Comparison of ENCODE assay signal across 15 mouse cellular contexts in the genomic region with DNA sequence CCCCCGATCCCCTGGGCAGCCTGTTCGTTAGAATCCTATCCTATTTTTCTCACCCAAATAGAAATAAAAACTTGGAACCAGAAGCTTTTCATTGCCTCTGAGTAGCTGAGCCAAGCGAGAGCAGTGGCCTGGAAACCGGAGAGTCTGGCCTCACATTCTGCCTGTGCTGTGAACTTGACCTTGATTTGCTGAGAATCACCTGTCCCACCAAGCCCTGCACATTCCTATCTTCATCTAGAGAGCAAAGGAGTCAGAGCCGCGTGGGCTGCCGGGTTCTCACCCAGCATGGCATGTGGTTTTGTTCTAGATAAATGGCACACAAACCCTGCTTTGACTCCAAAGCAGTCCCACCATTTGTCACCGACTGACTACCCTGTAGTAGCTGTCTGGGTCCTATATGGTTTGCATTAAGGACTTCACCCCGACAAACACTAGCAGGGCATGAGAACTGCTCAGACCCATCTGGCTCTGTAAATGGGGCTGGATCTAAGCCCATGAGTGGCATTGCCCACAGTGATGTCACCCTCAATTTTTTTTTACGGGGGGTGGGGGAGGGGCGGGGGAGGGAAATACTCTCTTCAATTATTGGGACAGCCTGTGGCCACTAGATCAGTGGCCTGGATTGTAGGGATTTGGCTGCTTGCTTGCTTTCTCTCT. TPM values are rescaled to one million over a fixed set of nuclear protein-coding genes. Genes with fewer than 3 reads are reported as not detected.
A peak's percentile ranks its signal among the peaks of the same experiment; 100 is the strongest.
DNase-seq lines count a peak whose midpoint lies in the region; ATAC-seq and TF ChIP-seq lines count a peak whose summit lies in the region.
"Had no signal": no experiment of that assay in that cellular context is flagged by ENCODE, and none has a peak within 500 bp of the region (broad histone marks: within the 10 kb centered on the region; RNA-seq: fewer than 3 reads in every experiment).

No protein-coding gene starts in this region.

- peaks cover 8% of the 10 kb centered on the region; the same call in 1 of the 2 replicates for H3K4me1 ChIP-seq in forebrain, embryonic 12.5 days
- H3K4me1 ChIP-seq in forebrain, embryonic 11.5 days (replicated peaks; ENCODE audit: control insufficient read depth, insufficient read depth, low read length) = no peaks in the 10 kb centered on the region
- peaks cover 5% of the 10 kb centered on the region; the same call in 1 of the 2 replicates for H3K4me1 ChIP-seq in forebrain, embryonic 16.5 days (replicated peaks; ENCODE audit: control insufficient read depth, insufficient read depth, low read length)
- H3K4me1 ChIP-seq in thymus, adult 2 months (replicated peaks; ENCODE audit: control insufficient read depth, insufficient read depth, low read length) = no peaks in the 10 kb centered on the region

- no peak for TF ChIP-seq CTCF in thymus, adult 2 months (IDR thresholded peaks at IDR 0.05; ENCODE audit: borderline replicate concordance, control insufficient read depth, extremely low read depth, insufficient read depth, low read length, poor library complexity)

- H3K4me2 ChIP-seq in forebrain, embryonic 12.5 days = no peak overlapping the region
- H3K4me2 ChIP-seq in forebrain, embryonic 11.5 days (ENCODE audit: low read depth, low read length, severe bottlenecking) = no peak overlapping the region
- H3K4me2 ChIP-seq in forebrain, embryonic 16.5 days (ENCODE audit: low read length) = no peak overlapping the region

- DNase-seq in forebrain, embryonic 11.5 days (ENCODE audit: low spot score) = no peak
- peak; percentile 92 for DNase-seq in Muller cell, postnatal 12 days (ENCODE audit: inconsistent ontology term)
- peak; percentile 25 for DNase-seq in cerebellum, adult 9-11 months
- DNase-seq in thymus, adult 2 months = no peak
- no peak for DNase-seq in lung, postnatal 25 days (ENCODE audit: low spot score)
- no peak for DNase-seq in kidney, postnatal 14 days
- DNase-seq: adrenal gland, postnatal 25 days; gastrocnemius, postnatal 14 days had no signal

- H3K4me3 ChIP-seq in forebrain, embryonic 12.5 days (replicated peaks) = no peak overlapping the region
- no peak overlapping the region for H3K4me3 ChIP-seq in forebrain, embryonic 11.5 days (ENCODE audit: low read depth, low read length)
- H3K4me3 ChIP-seq in forebrain, embryonic 16.5 days (replicated peaks; ENCODE audit: low read length) = no peak overlapping the region
- no peak overlapping the region for H3K4me3 ChIP-seq in thymus, adult 2 months (ENCODE audit: control insufficient read depth, insufficient read depth, low read length)
- H3K4me3 ChIP-seq: left cerebral cortex, adult 2 months had no signal

- H3K9ac ChIP-seq in forebrain, embryonic 12.5 days = no peak overlapping the region
- no peak overlapping the region for H3K9ac ChIP-seq in forebrain, embryonic 11.5 days (ENCODE audit: low read length)
- H3K9ac ChIP-seq in forebrain, embryonic 16.5 days (replicated peaks; ENCODE audit: low read depth, low read length) = no peak overlapping the region

- TF ChIP-seq POLR2A in thymus, adult 2 months (IDR thresholded peaks at IDR 0.05; ENCODE audit: control insufficient read depth, extremely low read depth, insufficient read depth, low read length, poor library complexity) = no peak

- 65% methylated on average over 11 of the region's 11 CpGs for WGBS in forebrain, embryonic 12.5 days
- WGBS in forebrain, embryonic 11.5 days = 75% methylated on average over 11 of the region's 11 CpGs
- WGBS in forebrain, embryonic 16.5 days = 33% methylated on average over 11 of the region's 11 CpGs
- 91% methylated on average over 11 of the region's 11 CpGs for WGBS in thymus, adult 2 months

- peak; percentile 53; the same call in 1 of the 2 replicates for ATAC-seq in forebrain, embryonic 12.5 days (ENCODE audit: low FRiP score)
- ATAC-seq in forebrain, embryonic 11.5 days (replicated peaks; ENCODE audit: low FRiP score) = no peak; the same call in 1 of the 2 replicates
- ATAC-seq in forebrain, embryonic 16.5 days = peak; percentile 91
- ATAC-seq: inflammation-experienced regulatory T-cells, adult 6 months had no signal

- H3K9me3 ChIP-seq in forebrain, embryonic 12.5 days = no peaks in the 10 kb centered on the region
- H3K9me3 ChIP-seq in forebrain, embryonic 11.5 days (ENCODE audit: control insufficient read depth, low read length) = no peaks in the 10 kb centered on the region
- H3K9me3 ChIP-seq in forebrain, embryonic 16.5 days (ENCODE audit: control insufficient read depth, low read length) = no peaks in the 10 kb centered on the region

- H3K27ac ChIP-seq in forebrain, embryonic 12.5 days = no peak overlapping the region
- no peak overlapping the region for H3K27ac ChIP-seq in forebrain, embryonic 11.5 days (ENCODE audit: low read depth, low read length)
- H3K27ac ChIP-seq in forebrain, embryonic 16.5 days (ENCODE audit: low read length) = peak overlapping the region; percentile 46; the same call in 1 of the 2 replicates
- no peak overlapping the region for H3K27ac ChIP-seq in thymus, adult 2 months (ENCODE audit: control insufficient read depth, insufficient read depth, low read length)
- H3K27ac ChIP-seq: left cerebral cortex, adult 2 months had no signal

- no peaks in the 10 kb centered on the region for H3K36me3 ChIP-seq in forebrain, embryonic 12.5 days (replicated peaks)
- H3K36me3 ChIP-seq in forebrain, embryonic 11.5 days (ENCODE audit: control insufficient read depth, insufficient read depth, low read length) = no peaks in the 10 kb centered on the region
- H3K36me3 ChIP-seq in forebrain, embryonic 16.5 days (ENCODE audit: control insufficient read depth, insufficient read depth) = no peaks in the 10 kb centered on the region
- no peaks in the 10 kb centered on the region for H3K36me3 ChIP-seq in thymus, adult 2 months (ENCODE audit: control insufficient read depth, insufficient read depth, low read length)

- H3K27me3 ChIP-seq in forebrain, embryonic 12.5 days = no peaks in the 10 kb centered on the region
- H3K27me3 ChIP-seq in forebrain, embryonic 11.5 days (ENCODE audit: control insufficient read depth, insufficient read depth, low read length) = no peaks in the 10 kb centered on the region
- no peaks in the 10 kb centered on the region for H3K27me3 ChIP-seq in forebrain, embryonic 16.5 days (replicated peaks; ENCODE audit: control insufficient read depth, insufficient read depth, low read length)
- H3K27me3 ChIP-seq in thymus, adult 2 months (ENCODE audit: control insufficient read depth, insufficient read depth, low read length) = no peaks in the 10 kb centered on the region

RNA-seq across cellular contexts. Expression of gene Syce1l, which starts 29.7 kb away (rescaled TPM):
- polyA plus RNA-seq in forebrain, embryonic 12.5 days (2016; fragmentation: Nextera tagmentation; extraction: Ambion mirVana) = not detected in 2 replicates
- not detected in 2 replicates for polyA plus RNA-seq in forebrain, embryonic 11.5 days (2014; fragmentation: Nextera tagmentation; extraction: Ambion mirVana)
- polyA plus RNA-seq in forebrain, embryonic 16.5 days (2015; fragmentation: Nextera tagmentation; extraction: Ambion mirVana) = 0.35 TPM in 1 of 2 replicates, not detected in the other
- not detected in 2 replicates for polyA plus RNA-seq in thymus, adult 2 months (2012; rRNA removed)
- polyA plus RNA-seq: heart, embryonic 14.5 days; inflammation-experienced regulatory T-cells, adult 6 months; liver, adult 2 months; lung, embryonic 16.5 days had no signal

RNA-seq across cellular contexts. Expression of gene Mon1b, which starts 37.3 kb away (rescaled TPM):
- 11.3 and 14.2 TPM in 2 replicates for polyA plus RNA-seq in forebrain, embryonic 12.5 days (2016; fragmentation: Nextera tagmentation; extraction: Ambion mirVana)
- 14.3 and 14.4 TPM in 2 replicates for polyA plus RNA-seq in forebrain, embryonic 11.5 days (2014; fragmentation: Nextera tagmentation; extraction: Ambion mirVana)
- 13.9 and 15.5 TPM in 2 replicates for polyA plus RNA-seq in forebrain, embryonic 16.5 days (2015; fragmentation: Nextera tagmentation; extraction: Ambion mirVana)
- polyA plus RNA-seq in thymus, adult 2 months (2012; rRNA removed) = 16.5 and 22.7 TPM in 2 replicates

Comparison
In these comparisons a context has a peak if more than half of its experiments do, and no peak if none do; other contexts are left out.
1. DNase-seq: peak in Muller cell, postnatal 12 days (single experiment) and cerebellum, adult 9-11 months (single experiment); none in forebrain, embryonic 11.5 days (single experiment), thymus, adult 2 months (single experiment), lung, postnatal 25 days (single experiment) and kidney, postnatal 14 days (single experiment).